Mouse (Mus musculus) stomach, postnatal 0 days (tissue): ENCODE measurements at regions not wholly inside any gene's neighbourhood (a gene's known extent, or its start where the extent isn't known, plus 50 kb on each side); places are given as distances from the start of the nearest gene placed in this dataset.

Source experiments
- CTCF ChIP-seq: IDR thresholded peaks from 2 replicates; pipeline ENCODE4 v1.5.1; 2016; ENCODE audit warnings: antibody characterized with exemption, low read depth, mild to moderate bottlenecking, moderate library complexity
- EP300 ChIP-seq: optimal IDR thresholded peaks from 2 replicates; pipeline ENCODE3; 2016; ENCODE audit warnings: antibody characterized with exemption

DNA sequence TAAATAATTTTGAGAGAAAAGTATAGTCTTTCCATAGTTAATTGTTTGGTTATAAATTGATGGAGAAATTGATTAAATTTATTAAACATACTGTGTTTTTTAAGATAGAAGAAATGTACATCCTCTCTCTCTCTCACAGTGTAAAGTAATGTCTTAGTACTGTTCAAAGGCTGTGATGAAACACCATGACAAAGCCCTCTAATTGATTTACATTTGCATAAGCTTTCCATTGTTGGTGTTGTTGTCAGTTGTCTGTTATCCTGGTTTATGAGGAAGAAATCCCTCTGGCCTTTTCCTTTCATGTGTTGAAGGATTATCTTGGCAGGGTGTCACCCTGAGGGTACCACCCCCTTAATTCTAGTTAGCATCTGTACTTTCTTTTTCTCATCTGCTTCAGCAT lies 207.2 kb upstream of the Dmd start:
- TF ChIP-seq CTCF (no peak), EP300 (no peak)
